In genomic region chr10:58813081-58813800, GRCm38 (mm10) we compare ENCODE assay signal across 8 mouse cellular contexts. TPM values are rescaled to one million over a fixed set of nuclear protein-coding genes. Genes with fewer than 3 reads are reported as not detected.
DNase-seq lines count a peak whose midpoint lies in the region; ATAC-seq and TF ChIP-seq lines count a peak whose summit lies in the region.

TSS of gene Sh3rf3 (plus strand) at chr10:58813359.

- no peak for TF ChIP-seq POLR2A in cerebellum, adult 2 months (IDR thresholded peaks at IDR 0.05; ENCODE audit: borderline replicate concordance, insufficient read depth, low read length)

- 0 out of 2 replicates have a peak, but pooled peaks cover 3% of the 10 kb centered on the region for H3K4me1 ChIP-seq in cerebellum, adult 2 months (ENCODE audit: control insufficient read depth, insufficient read depth, low read length)
- peaks cover 13% of the 10 kb centered on the region; the same call in 1 of the 2 replicates for H3K4me1 ChIP-seq in forebrain, postnatal 0 days (ENCODE audit: insufficient read depth)
- peaks cover 12% of the 10 kb centered on the region for H3K4me1 ChIP-seq in intestine, embryonic 15.5 days (replicated peaks)
- peaks cover 9% of the 10 kb centered on the region for H3K4me1 ChIP-seq in limb, embryonic 13.5 days
- H3K4me1 ChIP-seq in midbrain, embryonic 15.5 days, result peaks cover 25% of the 10 kb centered on the region
- H3K4me1 ChIP-seq in stomach, embryonic 16.5 days (ENCODE audit: control insufficient read depth, insufficient read depth, low read length), result no peaks in the 10 kb centered on the region

- TF ChIP-seq CTCF in cerebellum, adult 2 months (IDR thresholded peaks at IDR 0.05; ENCODE audit: borderline replicate concordance, insufficient read depth, low read depth, low read length), result no peak
- no peak for TF ChIP-seq CTCF in forebrain, postnatal 0 days (IDR thresholded peaks at IDR 0.05; ENCODE audit: low read depth)

- no peaks in the 10 kb centered on the region for H3K36me3 ChIP-seq in forebrain, postnatal 0 days (ENCODE audit: insufficient read depth)
- no peaks in the 10 kb centered on the region for H3K36me3 ChIP-seq in intestine, embryonic 15.5 days
- H3K36me3 ChIP-seq in limb, embryonic 13.5 days, result no peaks in the 10 kb centered on the region
- H3K36me3 ChIP-seq in midbrain, embryonic 15.5 days (replicated peaks), result no peaks in the 10 kb centered on the region
- H3K36me3 ChIP-seq in stomach, embryonic 16.5 days (ENCODE audit: control insufficient read depth, insufficient read depth, low read length), result no peaks in the 10 kb centered on the region

- no peak for DNase-seq in cerebellum, adult 9-10 months
- peak; percentile 18 to 38 for DNase-seq in cerebellum, adult 2 months
- peak; percentile 55 for DNase-seq in forebrain, postnatal 0 days

- H3K27me3 ChIP-seq in cerebellum, adult 2 months (ENCODE audit: control insufficient read depth, insufficient read depth, low read length), result no peaks in the 10 kb centered on the region
- no peaks in the 10 kb centered on the region; the same call in 1 of the 2 replicates for H3K27me3 ChIP-seq in forebrain, postnatal 0 days (ENCODE audit: insufficient read depth, low read length)
- peaks cover 33% of the 10 kb centered on the region for H3K27me3 ChIP-seq in intestine, embryonic 15.5 days (replicated peaks)
- peaks cover 53% of the 10 kb centered on the region for H3K27me3 ChIP-seq in limb, embryonic 13.5 days
- peaks cover 18% of the 10 kb centered on the region for H3K27me3 ChIP-seq in midbrain, embryonic 15.5 days (replicated peaks)
- H3K27me3 ChIP-seq in stomach, embryonic 16.5 days (ENCODE audit: control insufficient read depth, insufficient read depth, low read length), result peaks cover 20% of the 10 kb centered on the region

- H3K9ac ChIP-seq in forebrain, postnatal 0 days, result peak within 1 kb of the TSS; percentile 71
- peak within 1 kb of the TSS; percentile 29 for H3K9ac ChIP-seq in intestine, embryonic 15.5 days
- H3K9ac ChIP-seq in limb, embryonic 13.5 days, result peak within 1 kb of the TSS; percentile 68
- peak within 1 kb of the TSS; percentile 61 for H3K9ac ChIP-seq in midbrain, embryonic 15.5 days
- peak within 1 kb of the TSS; percentile 73 for H3K9ac ChIP-seq in stomach, embryonic 16.5 days (ENCODE audit: low read length)

- no peak within 1 kb of the TSS for H3K27ac ChIP-seq in cerebellum, adult 2 months (ENCODE audit: insufficient read depth, low read length)
- H3K27ac ChIP-seq in forebrain, postnatal 0 days (ENCODE audit: low read depth, low read length), result peak within 1 kb of the TSS; percentile 89
- H3K27ac ChIP-seq in intestine, embryonic 15.5 days, result no peak within 1 kb of the TSS
- no peak within 1 kb of the TSS for H3K27ac ChIP-seq in limb, embryonic 13.5 days
- peak within 1 kb of the TSS; percentile 78 for H3K27ac ChIP-seq in midbrain, embryonic 15.5 days
- H3K27ac ChIP-seq in stomach, embryonic 16.5 days (ENCODE audit: low read length), result no peak within 1 kb of the TSS

- peak within 1 kb of the TSS; percentile 58 for H3K4me3 ChIP-seq in cerebellum, adult 2 months (replicated peaks; ENCODE audit: insufficient read depth, low read depth, low read length)
- peak within 1 kb of the TSS; percentile 81 for H3K4me3 ChIP-seq in forebrain, postnatal 0 days (ENCODE audit: low read depth, low read length)
- H3K4me3 ChIP-seq in intestine, embryonic 15.5 days (replicated peaks), result peak within 1 kb of the TSS; percentile 61
- H3K4me3 ChIP-seq in limb, embryonic 13.5 days, result peak within 1 kb of the TSS; percentile 71
- H3K4me3 ChIP-seq in midbrain, embryonic 15.5 days, result peak within 1 kb of the TSS; percentile 72
- peak within 1 kb of the TSS; percentile 57 for H3K4me3 ChIP-seq in stomach, embryonic 16.5 days (replicated peaks; ENCODE audit: low read length)

- 0 out of 2 replicates have a peak, but pooled peaks have one; percentile 12 for ATAC-seq in cerebellum, adult (ENCODE audit: insufficient number of reproducible peaks, low FRiP score, low TSS enrichment)
- ATAC-seq in forebrain, postnatal 0 days, result peak; percentile 38
- ATAC-seq in intestine, embryonic 15.5 days, result peak; percentile 74
- ATAC-seq in limb, embryonic 13.5 days (ENCODE audit: low FRiP score, low read depth), result peak; percentile 49; the same call in 1 of the 2 replicates
- peak; percentile 68 for ATAC-seq in midbrain, embryonic 15.5 days (replicated peaks)
- peak; percentile 74 for ATAC-seq in stomach, embryonic 16.5 days (ENCODE audit: insufficient read depth, low FRiP score)

- H3K4me2 ChIP-seq in forebrain, postnatal 0 days (ENCODE audit: low read depth), result peak within 1 kb of the TSS; percentile 93
- H3K4me2 ChIP-seq in intestine, embryonic 15.5 days (replicated peaks), result peak within 1 kb of the TSS; percentile 100
- peak within 1 kb of the TSS; percentile 100 for H3K4me2 ChIP-seq in limb, embryonic 13.5 days (replicated peaks)
- peak within 1 kb of the TSS; percentile 99 for H3K4me2 ChIP-seq in midbrain, embryonic 15.5 days
- peak within 1 kb of the TSS; percentile 94 for H3K4me2 ChIP-seq in stomach, embryonic 16.5 days (ENCODE audit: low read depth, low read length)

- WGBS in cerebellum, adult 2 months, result under 1% methylated on average over 79 of the region's 79 CpGs
- WGBS in forebrain, postnatal 0 days, result 1% methylated on average over 63 of the region's 79 CpGs
- under 1% methylated on average over 77 of the region's 79 CpGs for WGBS in intestine, embryonic 15.5 days
- under 1% methylated on average over 78 of the region's 79 CpGs for WGBS in limb, embryonic 13.5 days
- WGBS in midbrain, embryonic 15.5 days, result under 1% methylated on average over 65 of the region's 79 CpGs
- under 1% methylated on average over 79 of the region's 79 CpGs for WGBS in stomach, embryonic 16.5 days

- no peaks in the 10 kb centered on the region for H3K9me3 ChIP-seq in forebrain, postnatal 0 days (ENCODE audit: low read length)
- no peaks in the 10 kb centered on the region for H3K9me3 ChIP-seq in intestine, embryonic 15.5 days
- H3K9me3 ChIP-seq in limb, embryonic 13.5 days, result no peaks in the 10 kb centered on the region
- H3K9me3 ChIP-seq in midbrain, embryonic 15.5 days, result no peaks in the 10 kb centered on the region
- H3K9me3 ChIP-seq in stomach, embryonic 16.5 days (replicated peaks; ENCODE audit: control insufficient read depth, low read length), result no peaks in the 10 kb centered on the region

RNA-seq across cellular contexts. Expression of gene Sh3rf3, which starts in this region (rescaled TPM):
- polyA plus RNA-seq in cerebellum, adult 2 months (2012; rRNA removed), result 2.2 and 2.8 TPM in 2 replicates
- 35.5 and 38.1 TPM in 2 replicates for total RNA-seq in forebrain, postnatal 0 days (2014; rRNA removed)
- 6.6 and 10.1 TPM in 2 replicates for polyA plus RNA-seq in forebrain, postnatal 0 days (2015; fragmentation: Nextera tagmentation; extraction: Ambion mirVana)
- 0.43 and 0.57 TPM in 2 replicates for polyA plus RNA-seq in intestine, embryonic 15.5 days (2015; fragmentation: Nextera tagmentation; extraction: Ambion mirVana)
- 0.68 and 1.1 TPM in 2 replicates for polyA plus RNA-seq in limb, embryonic 13.5 days (2015; fragmentation: Nextera tagmentation; extraction: Ambion mirVana)
- polyA plus RNA-seq in midbrain, embryonic 15.5 days (2015; fragmentation: Nextera tagmentation; extraction: Ambion mirVana), result 3.1 and 4.0 TPM in 2 replicates
- 0.55 and 0.79 TPM in 2 replicates for polyA plus RNA-seq in stomach, embryonic 16.5 days (2015; fragmentation: Nextera tagmentation; extraction: Ambion mirVana)

Comparison
In these comparisons a context has a peak if more than half of its experiments do, and no peak if none do; other contexts are left out.
1. Peak in ATAC-seq, H3K4me3 ChIP-seq, H3K9ac ChIP-seq and H3K4me2 ChIP-seq in intestine, embryonic 15.5 days; RNA of the gene not detected or under 1 TPM.
2. Peak in ATAC-seq, H3K4me3 ChIP-seq, H3K9ac ChIP-seq and H3K4me2 ChIP-seq in stomach, embryonic 16.5 days; RNA of the gene not detected or under 1 TPM.
3. ATAC-seq: peak in every context shown above with its lines; median percentile 74 in intestine, embryonic 15.5 days; 74 in stomach, embryonic 16.5 days; 68 in midbrain, embryonic 15.5 days; 49 in limb, embryonic 13.5 days; 38 in forebrain, postnatal 0 days; 12 in cerebellum, adult.
4. H3K27ac ChIP-seq: peak in forebrain, postnatal 0 days (single experiment) and midbrain, embryonic 15.5 days (single experiment); none in cerebellum, adult 2 months (single experiment), intestine, embryonic 15.5 days (single experiment), limb, embryonic 13.5 days (single experiment) and stomach, embryonic 16.5 days (single experiment).
5. Peak in every context shown above with its lines, with median percentiles within 50 percentile points of each other: H3K4me3 ChIP-seq, H3K4me2 ChIP-seq and H3K9ac ChIP-seq.